Mouse (Mus musculus): ENCODE measurements around the gene Atp5b.
A peak's percentile ranks its signal among the peaks of the same experiment; 100 is the strongest.
"Not testable (repeated sequence)": the region's sequence is repeated elsewhere in the genome, so short reads cannot be mapped to it uniquely, and the experiment has no call there.

Gene Atp5b

DNA sequence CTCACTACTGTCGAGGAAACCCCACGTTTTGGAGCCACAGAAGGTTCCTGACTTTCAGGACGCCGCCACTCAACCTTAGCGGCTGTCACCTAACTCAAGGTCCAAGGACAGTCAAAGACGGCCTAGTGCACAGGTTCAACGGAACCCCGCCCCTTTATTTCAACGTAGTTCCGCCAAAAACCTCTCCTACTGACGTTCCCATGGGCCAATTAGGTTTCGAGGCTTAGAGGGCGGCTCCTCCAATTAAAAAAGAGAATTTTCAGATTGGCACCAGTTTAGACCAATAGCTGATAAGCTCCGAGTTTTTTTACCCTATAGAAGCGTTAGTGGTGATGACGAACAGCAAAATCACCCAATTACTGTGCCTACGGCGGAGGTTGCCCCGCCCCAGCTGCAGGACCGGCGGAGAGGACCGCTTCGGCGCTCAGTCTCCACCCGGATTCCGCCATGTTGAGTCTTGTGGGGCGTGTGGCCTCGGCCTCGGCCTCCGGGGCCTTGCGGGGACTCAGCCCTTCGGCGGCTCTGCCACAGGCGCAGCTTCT is at the start of gene Atp5b:
Gene Atp5b (plus strand): TSS at position 394 of the 542 bp plus-strand sequence.
- DNase-seq (ENCODE audit: low spot score in 2 of 2): peak; percentile 98

GRCm38 (mm10) chr10:128036746-128037425 is 46.2 kb upstream of the Atp5b start:
- peak in 1 of 2 experiments; percentile 39 for DNase-seq (ENCODE audit: low spot score in 2 of 2)

DNA sequence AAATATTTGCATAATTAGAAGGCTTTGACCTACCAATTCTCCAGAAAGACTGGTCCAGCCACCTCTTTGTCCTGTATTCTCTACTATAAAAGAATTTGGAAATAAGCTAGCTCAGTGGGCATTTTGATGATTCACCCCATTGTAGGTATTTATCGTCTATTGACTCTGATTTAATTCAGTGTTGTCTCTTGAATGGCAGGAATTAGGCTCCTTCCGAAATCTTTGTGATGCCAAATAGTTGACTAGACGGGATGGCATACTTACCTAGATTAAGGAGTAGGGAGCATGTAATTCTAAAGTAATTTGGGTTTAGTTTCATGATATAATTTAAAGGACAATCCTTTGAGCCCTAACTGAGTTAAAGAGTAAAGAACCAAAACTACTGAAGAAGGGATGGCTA is 45.2 kb upstream of the Atp5b start:
- DNase-seq (ENCODE audit: low spot score in 2 of 2): no peak

- peak in 1 of 2 experiments; percentile 65 for DNase-seq (ENCODE audit: low spot score in 2 of 2)
These were observed 43.9 kb upstream of the Atp5b start for GRCm38 (mm10) chr10:128039167-128039566.

- DNase-seq (ENCODE audit: low spot score in 2 of 2): peak in 1 of 2 experiments; percentile 60
These were observed 43.2 kb upstream of the Atp5b start for GRCm38 (mm10) chr10:128039858-128040257.

DNA sequence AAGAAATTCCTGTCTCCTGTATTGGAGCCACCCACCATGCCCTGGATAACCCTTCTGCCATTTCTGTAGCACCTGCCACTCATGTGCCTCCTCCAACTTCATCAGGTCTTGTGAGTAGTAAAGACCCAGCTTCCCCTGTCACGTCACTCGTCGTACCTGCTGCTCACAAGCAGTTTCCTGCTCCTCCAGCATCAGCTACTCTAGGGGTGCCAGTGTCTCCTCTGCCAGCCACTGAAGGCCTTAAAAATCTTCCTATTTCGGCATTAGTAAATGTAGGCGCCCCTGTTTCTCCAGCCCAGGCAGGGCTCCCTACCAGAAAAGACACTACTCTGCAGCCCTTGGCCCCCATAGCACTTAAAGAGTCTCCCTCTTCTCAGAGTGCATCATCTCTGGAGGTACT is 42.8 kb upstream of the Atp5b start:
- DNase-seq (ENCODE audit: low spot score in 2 of 2): peak in 1 of 2 experiments; percentile 55

- no peak for DNase-seq (ENCODE audit: low spot score in 2 of 2)
These were observed 41.4 kb upstream of the Atp5b start for GRCm38 (mm10) chr10:128041636-128042035.

GRCm38 (mm10) chr10:128042466-128042865 is 40.6 kb upstream of the Atp5b start:
- DNase-seq (ENCODE audit: low spot score in 2 of 2): no peak

GRCm38 (mm10) chr10:128043041-128043835 is 39.8 kb upstream of the Atp5b start:
- peak in 1 of 2 experiments; percentile 63 for DNase-seq (ENCODE audit: low spot score in 2 of 2)

DNA sequence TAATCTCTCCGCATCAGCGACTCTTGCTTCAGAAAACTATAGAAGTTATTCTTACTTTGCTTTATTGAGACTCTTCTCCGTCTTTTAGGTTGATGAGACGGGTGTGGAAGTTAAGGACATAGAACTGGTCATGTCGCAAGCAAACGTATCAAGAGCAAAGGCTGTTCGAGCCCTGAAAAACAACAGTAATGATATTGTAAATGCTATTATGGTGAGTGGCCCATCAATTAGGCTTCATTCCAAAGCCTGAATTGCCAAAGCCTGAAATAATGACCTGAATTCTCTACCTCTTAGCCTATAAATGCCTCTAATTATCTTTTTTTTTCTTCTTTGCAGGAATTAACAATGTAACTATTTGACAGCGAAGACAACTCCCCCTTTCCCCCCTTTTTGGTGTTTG is 34.9 kb upstream of the Atp5b start:
- no peak for DNase-seq (ENCODE audit: low spot score in 2 of 2)

- DNase-seq (ENCODE audit: low spot score in 2 of 2): no peak
These were observed 33.3 kb upstream of the Atp5b start for GRCm38 (mm10) chr10:128049741-128050140.

DNA sequence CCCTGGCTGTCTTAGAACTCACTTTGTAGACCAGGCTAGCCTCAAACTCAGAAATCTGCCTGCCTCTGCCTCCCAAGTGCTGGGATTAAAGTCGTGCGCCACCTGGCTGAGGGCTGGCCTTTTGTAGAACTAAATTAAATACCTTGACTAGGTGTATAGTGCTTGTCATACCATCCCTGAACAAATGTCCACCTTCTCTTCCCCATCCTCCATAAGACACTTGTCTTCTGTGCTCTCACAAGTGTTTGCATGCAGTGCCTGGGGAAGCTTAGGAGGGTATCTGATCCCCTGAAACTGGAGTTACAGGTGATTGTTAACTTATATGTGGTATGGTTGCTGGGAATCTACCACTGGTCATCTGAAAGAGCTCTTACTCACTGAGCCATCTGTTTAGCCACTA is 32.7 kb upstream of the Atp5b start:
- no peak for DNase-seq (ENCODE audit: low spot score in 2 of 2)

DNA sequence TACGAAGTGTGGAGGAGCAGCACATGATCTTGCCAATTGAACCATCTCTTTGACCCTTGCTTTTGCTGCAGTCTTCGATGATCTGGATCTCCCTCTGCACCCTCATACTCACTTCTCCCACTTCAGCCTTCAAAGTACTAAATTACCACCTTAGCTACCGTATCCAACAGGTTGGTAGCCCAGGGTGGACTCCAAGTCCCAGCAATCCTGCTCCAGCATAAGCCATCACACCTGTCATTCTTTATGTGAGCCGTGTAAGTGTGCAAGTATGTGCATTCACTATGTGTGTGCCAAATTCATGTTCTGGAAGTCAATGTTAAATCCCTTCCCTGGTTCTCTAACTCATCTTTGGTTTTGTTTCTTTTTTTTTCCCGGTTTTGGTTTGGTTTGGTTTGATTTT is 31.5 kb upstream of the Atp5b start:
- no peak for DNase-seq (ENCODE audit: low spot score in 2 of 2)

- DNase-seq (ENCODE audit: low spot score in 2 of 2): not testable (repeated sequence)
These were observed 30.9 kb upstream of the Atp5b start for GRCm38 (mm10) chr10:128052136-128052535.

GRCm38 (mm10) chr10:128053001-128053400 is 30.1 kb upstream of the Atp5b start:
- DNase-seq (ENCODE audit: low spot score in 2 of 2): no peak

DNA sequence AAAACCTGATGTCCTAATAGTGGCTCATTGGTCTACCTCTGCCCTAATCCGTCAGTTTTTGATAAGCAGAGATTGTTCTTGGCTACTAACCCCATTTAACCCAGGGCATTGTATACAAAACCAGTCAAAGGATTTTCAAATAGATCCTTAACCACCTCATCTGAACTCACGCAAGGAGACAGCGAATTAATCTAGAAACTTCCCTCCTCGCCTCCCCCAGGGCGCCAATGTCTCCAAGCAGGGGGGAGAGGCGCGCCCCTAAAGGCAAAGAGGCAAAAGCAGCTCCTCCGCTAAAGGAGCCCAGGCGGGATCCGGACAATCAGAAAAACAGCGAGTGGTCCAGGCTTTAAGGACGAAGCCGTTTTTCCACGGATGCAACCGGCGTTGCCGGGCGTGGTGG is 24.9 kb upstream of the Atp5b start:
- DNase-seq (ENCODE audit: low spot score in 2 of 2): no peak

GRCm38 (mm10) chr10:128058601-128059151 is 24.4 kb upstream of the Atp5b start, which contains the start of gene Ptges3:
Gene Ptges3, plus strand, starts transcription at chr10:128058954.
- peak; percentile 97 to 99 for DNase-seq (ENCODE audit: low spot score in 2 of 2)

GRCm38 (mm10) chr10:128059207-128059981 is 23.7 kb upstream of the Atp5b start:
- DNase-seq (ENCODE audit: low spot score in 2 of 2): peak; percentile 65 to 85

DNA sequence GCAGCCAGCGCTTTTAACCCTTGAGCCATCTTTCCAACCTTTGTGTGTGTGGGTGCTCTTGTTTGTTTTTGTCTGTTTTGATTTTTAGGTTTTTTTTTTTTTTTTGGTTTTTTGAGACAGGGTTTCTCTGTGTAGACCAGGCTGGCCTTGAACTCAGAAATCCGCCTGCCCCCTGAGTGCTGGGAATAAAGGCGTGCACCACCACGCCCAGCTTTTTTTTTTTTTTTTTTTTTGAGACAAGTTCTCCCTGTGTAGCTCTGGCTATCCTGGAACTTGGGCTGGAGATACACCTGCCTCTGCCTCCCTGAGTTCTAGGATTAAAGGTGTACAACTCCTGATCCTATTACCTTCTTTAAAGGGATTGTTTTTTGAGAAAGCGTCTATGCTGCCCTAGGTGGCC is 22.0 kb upstream of the Atp5b start:
- DNase-seq (ENCODE audit: low spot score in 2 of 2): no peak

- no peak for DNase-seq (ENCODE audit: low spot score in 2 of 2)
These were observed 20.7 kb upstream of the Atp5b start for GRCm38 (mm10) chr10:128062221-128062989.

- DNase-seq (ENCODE audit: low spot score in 2 of 2): no peak
These were observed 17.0 kb upstream of the Atp5b start for GRCm38 (mm10) chr10:128066072-128066471.

All from spleen, postnatal 4 days (tissue).